Mouse (Mus musculus) lung, embryonic 16.5 days (tissue): Measurements from ENCODE around the gene Itpripl1. TPM values are rescaled to one million over a fixed set of nuclear protein-coding genes. Genes with fewer than 3 reads are reported as not detected.
A peak's percentile ranks its signal among the peaks of the same experiment; 100 is the strongest.
"Not testable (repeated sequence)": the region's sequence is repeated elsewhere in the genome, so short reads cannot be mapped to it uniquely, and the experiment has no call there.

Source experiments
- ATAC-seq: fragments of 200-750 bp; cut with Nextera tagmentation; 2 replicates; pipeline ENCODE4 v1.8.0; 2017; ENCODE audit warnings: low read depth, mild to moderate bottlenecking, moderate library complexity
- H3K27ac ChIP-seq: fragments of 300-500 bp; sonication (generic); 2 replicates; pipeline ENCODE4 v1.5.1; 2014; ENCODE audit warnings: mild to moderate bottlenecking, control low read depth, low read length
- H3K27me3 ChIP-seq: fragments of 300-500 bp; sonication (generic); 2 replicates; pipeline ENCODE4 v1.6.1; 2014; ENCODE audit warnings: low read depth, low read length, mixed read lengths; ENCODE audit not compliant: control insufficient read depth, insufficient read depth
- H3K36me3 ChIP-seq: fragments of 300-500 bp; sonication (generic); 2 replicates; pipeline ENCODE4 v1.6.1; 2014; ENCODE audit warnings: low read length; ENCODE audit not compliant: control insufficient read depth, insufficient read depth
- H3K4me1 ChIP-seq: fragments of 300-500 bp; sonication (generic); replicated peaks from 2 replicates; pipeline ENCODE4 v1.6.1; 2014; ENCODE audit warnings: low read length, mixed read lengths; ENCODE audit not compliant: control insufficient read depth, insufficient read depth
- H3K4me2 ChIP-seq: fragments of 300-500 bp; sonication (generic); 2 replicates; pipeline ENCODE4 v1.6.1; 2014; ENCODE audit warnings: low read depth, low read length, control low read depth
- H3K4me3 ChIP-seq: fragments of 300-500 bp; sonication (generic); 2 replicates; pipeline ENCODE4 v1.5.1; 2014; ENCODE audit warnings: mild to moderate bottlenecking, low read length, control low read depth
- H3K9ac ChIP-seq: fragments of 300-500 bp; sonication (generic); 2 replicates; pipeline ENCODE4 v1.6.1; 2014; ENCODE audit warnings: low read length, control low read depth
- H3K9me3 ChIP-seq: fragments of 300-500 bp; sonication (generic); 2 replicates; pipeline ENCODE4 v1.6.1; 2016; ENCODE audit warnings: low read length; ENCODE audit not compliant: control insufficient read depth
- whole genome bisulfite sequencing: fragments of 180-500 bp; shearing (Covaris S2); extraction: QIAGEN DNeasy Blood & Tissue Kit; methylation state at CpG from one replicate; pipeline ENCODE4 v1.1.7; 2014; 5-methylcytosine and 5-hydroxymethylcytosine counted together
- polyA plus RNA-seq: library from polyadenylated mRNA; unstranded; fragments of >200 nt; fragmentation: Nextera tagmentation; extraction: Ambion mirVana; gene quantifications from 2 replicates; pipeline ENCODE4 v1.2.1, GENCODE M21; 2015

The Itpripl1 gene
- polyA plus RNA-seq, 1 experiment from 2014 or later: 29.3 TPM

DNA sequence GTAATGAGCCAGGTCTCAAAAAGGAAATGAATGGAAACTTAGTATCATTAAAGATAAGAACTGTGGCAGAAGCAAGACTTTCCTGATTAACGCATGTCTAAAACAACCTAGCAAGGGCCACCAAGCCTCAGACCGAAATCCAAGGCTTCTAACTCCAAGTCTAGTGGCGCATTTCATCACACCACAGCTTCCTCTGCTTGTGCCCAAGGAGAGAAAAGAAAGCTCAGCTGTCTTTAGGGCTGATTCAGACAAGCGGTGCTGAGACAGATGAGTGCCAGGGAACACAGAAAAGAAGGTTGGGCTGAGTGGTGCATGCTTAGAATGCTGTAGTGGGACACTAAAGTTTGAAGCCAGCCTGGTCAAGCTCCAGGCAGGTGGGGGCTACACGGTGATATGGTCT, 14.3 kb downstream of the Itpripl1 start:
- WGBS: 76% methylated on average over 5 of the region's 5 CpGs
- Histone ChIP-seq H3K4me1 (peaks cover 21% of the 10 kb centered on the region), H3K27ac (no peak overlapping the region), H3K4me3 (no peak overlapping the region), H3K4me2 (no peak overlapping the region), H3K36me3 (peaks cover 23% of the 10 kb centered on the region), H3K27me3 (no peaks in the 10 kb centered on the region), H3K9ac (no peak overlapping the region), H3K9me3 (no peaks in the 10 kb centered on the region)
- ATAC-seq: no peak

DNA sequence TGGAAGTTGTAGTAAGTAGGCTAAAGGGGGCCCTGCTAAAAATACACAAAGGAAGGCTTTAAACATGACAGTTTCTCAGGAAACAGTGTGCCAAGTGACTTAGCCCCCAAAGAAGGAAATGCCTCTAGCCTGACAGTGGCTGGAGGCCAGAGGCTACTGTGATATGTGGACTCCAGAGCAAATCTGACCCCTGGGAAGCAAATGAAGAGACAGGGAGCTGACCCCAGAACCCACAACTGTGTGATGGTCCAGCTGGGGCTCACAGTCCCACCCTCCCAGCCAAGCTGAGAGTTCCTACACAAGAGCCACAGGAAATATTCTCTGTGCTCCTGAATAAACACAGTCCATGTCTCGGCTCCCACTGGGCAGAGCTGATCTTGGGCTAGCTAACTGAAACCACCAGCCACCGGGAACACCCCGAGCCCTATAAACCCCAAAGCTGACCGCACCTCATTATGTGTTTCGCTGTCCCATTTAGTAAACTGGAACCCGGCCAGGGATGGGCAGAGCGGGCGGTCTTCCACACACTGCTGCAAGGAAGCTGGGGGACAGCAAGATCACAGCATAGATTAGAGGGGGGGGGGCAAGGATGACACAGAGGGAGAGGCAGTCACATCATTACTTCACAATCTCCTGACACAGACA, 21.5 kb downstream of the Itpripl1 start:
- 80% methylated on average over 8 of the region's 8 CpGs for WGBS
- Histone ChIP-seq H3K9me3 (no peaks in the 10 kb centered on the region), H3K27ac (peak overlapping the region; percentile 80), H3K4me2 (0 out of 2 replicates have a peak overlapping the region, but pooled peaks have one; percentile 14), H3K9ac (no peak overlapping the region), H3K27me3 (no peaks in the 10 kb centered on the region), H3K36me3 (peaks cover 68% of the 10 kb centered on the region), H3K4me3 (no peak overlapping the region), H3K4me1 (no peaks in the 10 kb centered on the region)
- ATAC-seq: peak; percentile 84

DNA sequence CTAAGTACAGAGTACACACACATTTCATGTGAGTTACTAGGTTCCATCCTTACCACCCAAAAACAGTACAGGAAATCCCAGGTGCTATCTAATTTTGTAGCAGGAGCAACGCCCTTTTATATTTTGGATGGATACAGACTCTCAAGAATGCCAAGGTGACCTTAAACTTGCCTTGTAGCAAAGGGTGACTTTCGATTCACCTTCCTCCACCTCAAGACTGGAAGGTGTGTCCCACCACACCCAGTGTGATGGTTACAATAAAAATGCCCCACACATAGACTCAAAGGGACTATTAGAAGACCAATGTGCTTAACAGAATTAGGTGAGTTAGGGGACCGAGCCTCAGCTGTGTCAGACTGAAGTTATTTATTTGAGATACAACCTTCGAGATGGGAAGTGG, 34.3 kb downstream of the Itpripl1 start:
- no peaks in the 10 kb centered on the region for H3K9me3 ChIP-seq
- WGBS: 88% methylated on average over 4 of the region's 4 CpGs
- H3K9ac ChIP-seq: no peak overlapping the region
- H3K4me1 ChIP-seq: no peaks in the 10 kb centered on the region
- H3K27me3 ChIP-seq: no peaks in the 10 kb centered on the region
- H3K4me2 ChIP-seq: no peak overlapping the region
- no peak overlapping the region for H3K27ac ChIP-seq
- H3K4me3 ChIP-seq: no peak overlapping the region
- peaks cover 62% of the 10 kb centered on the region for H3K36me3 ChIP-seq
- no peak for ATAC-seq

DNA sequence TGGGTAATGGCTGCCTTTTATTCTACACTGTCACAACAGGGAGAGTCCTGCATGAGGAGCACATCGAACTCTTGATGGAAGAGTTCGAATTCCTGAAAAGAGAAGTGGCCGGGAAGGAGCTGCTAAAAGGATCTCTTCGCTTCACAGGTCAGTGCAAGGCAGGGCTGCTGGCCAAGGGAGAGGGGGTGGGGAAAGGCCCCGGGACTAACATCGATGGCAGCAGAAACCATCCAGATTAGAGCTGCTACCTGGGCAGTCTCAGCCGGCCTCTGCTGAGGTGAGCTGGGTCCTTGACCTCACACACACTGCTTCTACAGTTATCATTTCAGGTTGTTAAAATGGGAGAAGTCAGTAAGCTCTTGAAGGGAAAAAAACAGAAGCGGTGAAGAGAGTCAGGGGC, 51.2 kb downstream of the Itpripl1 start:
- Histone ChIP-seq H3K4me3 (no peak overlapping the region), H3K9ac (no peak overlapping the region), H3K4me2 (no peak overlapping the region), H3K27ac (no peak overlapping the region), H3K4me1 (no peaks in the 10 kb centered on the region), H3K27me3 (no peaks in the 10 kb centered on the region), H3K36me3 (peaks cover 3% of the 10 kb centered on the region; the same call in 1 of the 2 replicates), H3K9me3 (no peaks in the 10 kb centered on the region)
- 59% methylated on average over 8 of the region's 8 CpGs for WGBS
- no peak for ATAC-seq

DNA sequence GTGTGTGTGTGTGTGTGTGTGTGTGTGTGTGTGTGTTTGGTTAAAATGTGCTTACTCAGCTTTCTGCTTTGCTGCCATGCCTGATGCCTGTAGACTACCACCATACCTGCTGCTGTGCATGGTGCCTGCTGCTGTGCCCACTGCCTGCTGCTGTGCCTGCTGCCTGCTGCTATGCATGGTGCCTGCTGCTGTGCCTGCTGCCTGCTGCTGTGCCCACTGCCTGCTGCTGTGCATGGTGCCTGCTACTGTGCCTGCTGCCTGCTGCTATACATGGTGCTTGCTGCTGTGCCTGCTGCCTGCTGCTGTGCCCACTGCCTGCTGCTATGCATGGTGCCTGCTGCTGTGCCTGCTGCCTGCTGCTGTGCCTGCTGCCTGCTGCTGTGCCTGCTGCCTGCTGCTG, 53.1 kb downstream of the Itpripl1 start:
- H3K27me3 ChIP-seq, H3K4me1 ChIP-seq, ATAC-seq, H3K9ac ChIP-seq, H3K4me2 ChIP-seq, H3K27ac ChIP-seq, H3K36me3 ChIP-seq, H3K4me3 ChIP-seq, H3K9me3 ChIP-seq: not testable (repeated sequence)

Other genes with a start within 250 kb of the Itpripl1 start
- 42.5 and 43.8 TPM in 2 replicates for gene Sppl2a, start 210.2 kb downstream of the Itpripl1 start, polyA plus RNA-seq
- gene Ap4e1, start 134.7 kb downstream of the Itpripl1 start, polyA plus RNA-seq: 11.4 and 12.4 TPM in 2 replicates
- 51.6 and 55.8 TPM in 2 replicates for gene Blvra, start 72.8 kb downstream of the Itpripl1 start, polyA plus RNA-seq
- gene Ncaph, start 9.5 kb downstream of the Itpripl1 start, polyA plus RNA-seq: 102 and 108 TPM in 2 replicates
- gene 1810024B03Rik, start 64.8 kb upstream of the Itpripl1 start, polyA plus RNA-seq: 1.8 and 1.9 TPM in 2 replicates
- gene Snrnp200, start 64.9 kb upstream of the Itpripl1 start, polyA plus RNA-seq: 51.9 and 53.7 TPM in 2 replicates
- 69.9 and 75.9 TPM in 2 replicates for gene Ciao1, start 104.4 kb upstream of the Itpripl1 start, polyA plus RNA-seq
- 26.5 and 26.6 TPM in 2 replicates for gene Tmem127, start 104.5 kb upstream of the Itpripl1 start, polyA plus RNA-seq
- 56.8 and 57.3 TPM in 2 replicates for gene Stard7, start 126.8 kb upstream of the Itpripl1 start, polyA plus RNA-seq
- 6.1 and 6.2 TPM in 2 replicates for gene Dusp2, start 192.7 kb upstream of the Itpripl1 start, polyA plus RNA-seq
- not detected in 2 replicates for gene Astl, start 195.2 kb upstream of the Itpripl1 start, polyA plus RNA-seq
- gene Adra2b, start 219.8 kb upstream of the Itpripl1 start, polyA plus RNA-seq: 0.30 and 0.50 TPM in 2 replicates